Mouse (Mus musculus): ENCODE data around the gene Kctd21. TPM values are rescaled to one million over a fixed set of nuclear protein-coding genes. Genes with fewer than 3 reads are reported as not detected.

Kctd21 gene
- polyA plus RNA-seq, 1 experiment from 2014 or later, result 7.7 TPM

GRCm38 (mm10) chr7:97307546-97307945 lies 24.6 kb upstream of the Kctd21 start:
- peaks cover 81% of the 10 kb centered on the region for H3K36me3 ChIP-seq

DNA sequence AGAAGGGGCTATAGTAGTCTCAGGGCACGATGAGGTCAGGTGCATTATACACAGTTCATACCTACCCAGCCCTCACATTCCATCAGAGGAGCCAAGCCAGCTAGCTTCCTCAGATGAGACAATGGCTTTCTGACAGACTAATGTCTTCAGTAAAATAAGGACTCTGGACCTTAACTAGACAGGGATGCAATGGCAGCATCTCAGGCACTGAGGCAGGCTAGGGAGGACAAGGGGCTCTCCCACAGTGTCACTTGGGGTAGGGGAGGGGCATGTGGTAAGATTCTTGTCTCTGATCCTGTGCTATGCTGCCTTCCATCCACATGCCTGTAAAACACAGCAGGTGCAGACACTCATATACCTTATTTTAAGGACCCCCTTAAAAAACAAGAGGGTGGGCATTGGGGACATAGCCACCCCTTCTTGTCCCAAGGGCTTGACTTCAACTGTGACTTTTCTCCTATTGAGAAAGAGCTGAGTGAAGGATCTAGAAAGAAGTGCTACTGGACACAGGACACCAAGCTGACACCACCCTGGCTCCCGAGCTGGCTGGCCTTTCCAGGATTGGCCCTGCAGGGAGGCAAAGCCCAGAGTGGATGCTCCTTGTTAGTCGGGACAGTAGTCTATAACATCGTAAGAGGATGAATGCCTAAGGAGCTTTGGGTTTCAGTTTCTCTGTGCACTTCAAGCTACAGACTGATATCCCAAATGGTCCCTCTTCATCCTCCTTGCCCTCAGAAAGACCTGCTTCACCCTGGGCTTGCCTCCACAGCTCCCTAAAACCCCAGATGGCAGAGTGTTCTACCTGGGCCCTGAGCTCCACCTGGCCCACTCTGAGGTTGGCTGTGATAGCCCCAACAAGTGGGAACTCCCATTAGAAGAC lies 22.4 kb upstream of the Kctd21 start:
- H3K9ac ChIP-seq, result no peak overlapping the region
- H3K9me3 ChIP-seq (replicated peaks), result no peaks in the 10 kb centered on the region
- no peaks in the 10 kb centered on the region for H3K4me1 ChIP-seq
- H3K36me3 ChIP-seq, result peaks cover 70% of the 10 kb centered on the region
- no peak for ATAC-seq (ENCODE audit: low FRiP score)
- no peak overlapping the region for H3K27ac ChIP-seq
- no peak overlapping the region for H3K4me3 ChIP-seq
- 91% methylated on average over 4 of the region's 4 CpGs for WGBS
- no peak overlapping the region for H3K4me2 ChIP-seq (replicated peaks)
- H3K27me3 ChIP-seq, result no peaks in the 10 kb centered on the region

More at GRCm38 (mm10) chr7:97307546-97307945, 24.6 kb upstream of the Kctd21 start:
- Histone ChIP-seq H3K27me3 (no peaks in the 10 kb centered on the region), H3K4me2 (replicated peaks) (no peak overlapping the region), H3K9me3 (replicated peaks) (no peaks in the 10 kb centered on the region), H3K4me1 (no peaks in the 10 kb centered on the region), H3K4me3 (no peak overlapping the region), H3K27ac (no peak overlapping the region), H3K9ac (no peak overlapping the region)
- WGBS, result 86% methylated on average over 1 of the region's 1 CpGs
- ATAC-seq (ENCODE audit: low FRiP score), result no peak

GRCm38 (mm10) chr7:97310341-97310635 lies 21.8 kb upstream of the Kctd21 start:
- Histone ChIP-seq H3K4me3 (no peak overlapping the region), H3K4me2 (replicated peaks) (no peak overlapping the region), H3K27me3 (no peaks in the 10 kb centered on the region), H3K36me3 (peaks cover 64% of the 10 kb centered on the region), H3K27ac (no peak overlapping the region), H3K9me3 (replicated peaks) (no peaks in the 10 kb centered on the region), H3K4me1 (no peaks in the 10 kb centered on the region), H3K9ac (no peak overlapping the region)
- 96% methylated on average over 3 of the region's 3 CpGs for WGBS
- no peak for ATAC-seq (ENCODE audit: low FRiP score)

GRCm38 (mm10) chr7:97311620-97312019 lies 20.5 kb upstream of the Kctd21 start:
- ATAC-seq (ENCODE audit: low FRiP score), result no peak
- Histone ChIP-seq H3K4me3 (no peak overlapping the region), H3K4me2 (replicated peaks) (no peak overlapping the region), H3K27me3 (no peaks in the 10 kb centered on the region), H3K9me3 (replicated peaks) (no peaks in the 10 kb centered on the region), H3K36me3 (peaks cover 54% of the 10 kb centered on the region), H3K27ac (no peak overlapping the region), H3K4me1 (no peaks in the 10 kb centered on the region), H3K9ac (no peak overlapping the region)
- 93% methylated on average over 14 of the region's 14 CpGs for WGBS

DNA sequence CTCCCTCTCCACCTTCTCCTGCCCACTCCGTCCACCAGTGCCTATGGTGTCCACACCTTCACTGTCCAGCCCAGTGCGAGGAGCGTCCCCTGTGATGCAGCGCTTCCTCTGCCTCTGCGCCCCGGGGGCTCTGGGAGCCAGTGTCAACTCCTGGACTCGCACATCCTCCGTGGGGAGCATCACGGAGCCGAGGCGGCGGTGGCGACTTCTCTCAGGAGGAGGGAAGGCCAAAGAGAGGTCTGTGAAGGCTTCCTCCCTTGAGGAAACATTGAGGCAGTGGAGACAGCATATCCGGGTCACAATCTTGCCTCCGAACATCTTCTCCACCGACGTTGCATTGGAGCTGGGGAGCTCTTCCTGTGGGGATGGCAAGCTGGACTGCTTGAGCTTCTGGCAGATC lies 19.9 kb upstream of the Kctd21 start:
- no peak for ATAC-seq (ENCODE audit: low FRiP score)
- 92% methylated on average over 17 of the region's 17 CpGs for WGBS
- Histone ChIP-seq H3K4me1 (no peaks in the 10 kb centered on the region), H3K27ac (no peak overlapping the region), H3K9ac (no peak overlapping the region), H3K27me3 (no peaks in the 10 kb centered on the region), H3K4me2 (replicated peaks) (no peak overlapping the region), H3K36me3 (peaks cover 52% of the 10 kb centered on the region), H3K4me3 (no peak overlapping the region), H3K9me3 (replicated peaks) (no peaks in the 10 kb centered on the region)

- peaks cover 52% of the 10 kb centered on the region for H3K36me3 ChIP-seq
- no peaks in the 10 kb centered on the region for H3K4me1 ChIP-seq
- no peak overlapping the region for H3K4me2 ChIP-seq (replicated peaks)
- no peak overlapping the region for H3K4me3 ChIP-seq
- H3K27ac ChIP-seq, result no peak overlapping the region
- H3K9ac ChIP-seq, result no peak overlapping the region
- H3K9me3 ChIP-seq (replicated peaks), result no peaks in the 10 kb centered on the region
- no peak for ATAC-seq (ENCODE audit: low FRiP score)
- no peaks in the 10 kb centered on the region for H3K27me3 ChIP-seq
- 92% methylated on average over 6 of the region's 6 CpGs for WGBS
Observed at GRCm38 (mm10) chr7:97312856-97313255, 19.3 kb upstream of the Kctd21 start.

GRCm38 (mm10) chr7:97313364-97313995 lies 18.6 kb upstream of the Kctd21 start:
- no peak overlapping the region for H3K9ac ChIP-seq

GRCm38 (mm10) chr7:97314646-97315045 lies 17.5 kb upstream of the Kctd21 start:
- no peaks in the 10 kb centered on the region for H3K27me3 ChIP-seq
- no peaks in the 10 kb centered on the region for H3K9me3 ChIP-seq (replicated peaks)
- WGBS, result 86% methylated on average over 5 of the region's 5 CpGs
- H3K4me2 ChIP-seq (replicated peaks), result no peak overlapping the region
- H3K4me3 ChIP-seq, result no peak overlapping the region
- no peak for ATAC-seq (ENCODE audit: low FRiP score)
- peaks cover 39% of the 10 kb centered on the region for H3K36me3 ChIP-seq
- no peak overlapping the region for H3K9ac ChIP-seq
- H3K27ac ChIP-seq, result no peak overlapping the region
- H3K4me1 ChIP-seq, result no peaks in the 10 kb centered on the region

More at GRCm38 (mm10) chr7:97313364-97313995, 18.6 kb upstream of the Kctd21 start:
- Histone ChIP-seq H3K27me3 (no peaks in the 10 kb centered on the region), H3K9me3 (replicated peaks) (no peaks in the 10 kb centered on the region), H3K27ac (no peak overlapping the region), H3K4me2 (replicated peaks) (no peak overlapping the region), H3K36me3 (peaks cover 46% of the 10 kb centered on the region), H3K4me3 (no peak overlapping the region), H3K4me1 (no peaks in the 10 kb centered on the region)
- ATAC-seq (ENCODE audit: low FRiP score), result no peak
- WGBS, result 81% methylated on average over 7 of the region's 7 CpGs

DNA sequence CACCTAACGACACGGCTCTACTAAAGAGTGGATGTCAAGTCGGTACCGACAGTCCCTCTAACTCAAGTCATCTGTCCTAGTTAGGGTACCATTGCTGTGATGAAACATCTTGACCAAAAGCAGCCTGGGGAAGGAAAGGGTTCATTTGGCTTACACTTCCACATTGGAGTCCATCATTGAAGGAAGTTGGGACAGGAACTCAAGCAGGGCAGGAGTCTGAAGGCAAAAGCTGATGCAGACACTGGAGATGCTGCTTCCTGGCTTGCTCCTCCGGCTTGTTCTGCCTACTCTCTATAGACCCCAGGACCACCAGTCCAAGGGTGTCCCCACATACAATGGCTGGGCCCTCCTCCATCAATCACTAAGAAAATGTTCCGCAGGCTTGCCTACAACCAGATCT lies 16.5 kb upstream of the Kctd21 start:
- 86% methylated on average over 6 of the region's 6 CpGs for WGBS
- H3K9ac ChIP-seq, result no peak overlapping the region
- no peak for ATAC-seq (ENCODE audit: low FRiP score)
- no peak overlapping the region for H3K27ac ChIP-seq
- H3K4me3 ChIP-seq, result no peak overlapping the region
- no peaks in the 10 kb centered on the region for H3K4me1 ChIP-seq
- no peaks in the 10 kb centered on the region for H3K9me3 ChIP-seq (replicated peaks)
- no peak overlapping the region for H3K4me2 ChIP-seq (replicated peaks)
- H3K36me3 ChIP-seq, result peaks cover 33% of the 10 kb centered on the region
- H3K27me3 ChIP-seq, result no peaks in the 10 kb centered on the region

DNA sequence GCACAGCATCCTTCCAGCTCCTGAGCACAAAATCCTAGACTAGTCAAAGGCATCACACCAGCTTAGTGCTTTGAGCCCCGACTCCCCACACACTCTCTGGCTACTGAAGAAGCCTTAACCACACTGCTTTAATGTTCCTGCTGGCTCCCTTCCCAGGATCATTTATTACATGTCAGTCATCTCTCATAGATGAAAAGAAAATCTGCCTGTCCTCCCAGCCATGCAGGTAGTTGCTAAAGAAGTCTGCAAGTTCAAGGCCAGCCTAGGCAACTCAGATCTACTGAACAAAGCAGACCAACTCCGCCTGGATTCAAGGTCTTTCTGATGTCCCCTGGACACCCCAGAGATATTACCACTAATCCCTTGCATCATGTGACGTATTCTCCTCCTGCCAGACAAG lies 14.4 kb upstream of the Kctd21 start:
- no peaks in the 10 kb centered on the region for H3K9me3 ChIP-seq (replicated peaks)
- no peaks in the 10 kb centered on the region for H3K4me1 ChIP-seq
- no peak overlapping the region for H3K4me3 ChIP-seq
- 82% methylated on average over 3 of the region's 3 CpGs for WGBS
- H3K36me3 ChIP-seq, result peaks cover 24% of the 10 kb centered on the region; the same call in 1 of the 2 replicates
- H3K27ac ChIP-seq, result no peak overlapping the region
- no peak overlapping the region for H3K4me2 ChIP-seq (replicated peaks)
- no peak for ATAC-seq (ENCODE audit: low FRiP score)
- no peak overlapping the region for H3K9ac ChIP-seq
- no peaks in the 10 kb centered on the region for H3K27me3 ChIP-seq

GRCm38 (mm10) chr7:97324342-97324741 lies 7.8 kb upstream of the Kctd21 start:
- peaks cover 16% of the 10 kb centered on the region; the same call in 1 of the 2 replicates for H3K36me3 ChIP-seq
- no peak overlapping the region for H3K4me2 ChIP-seq (replicated peaks)
- ATAC-seq (ENCODE audit: low FRiP score), result no peak
- H3K4me1 ChIP-seq, result peaks cover 15% of the 10 kb centered on the region
- 90% methylated on average over 8 of the region's 8 CpGs for WGBS
- no peak overlapping the region for H3K9ac ChIP-seq
- H3K27ac ChIP-seq, result no peak overlapping the region
- H3K9me3 ChIP-seq (replicated peaks), result no peaks in the 10 kb centered on the region
- H3K27me3 ChIP-seq, result peaks cover 39% of the 10 kb centered on the region
- no peak overlapping the region for H3K4me3 ChIP-seq

GRCm38 (mm10) chr7:97325156-97325985 lies 6.8 kb upstream of the Kctd21 start:
- 11% methylated on average over 96 of the region's 96 CpGs for WGBS
- H3K4me2 ChIP-seq (replicated peaks), result peak overlapping the region; percentile 57
- peak; percentile 60 for ATAC-seq (ENCODE audit: low FRiP score)
- H3K4me1 ChIP-seq, result peaks cover 21% of the 10 kb centered on the region
- H3K36me3 ChIP-seq, result peaks cover 8% of the 10 kb centered on the region; the same call in 1 of the 2 replicates
- H3K4me3 ChIP-seq, result peak overlapping the region; percentile 36
- no peak overlapping the region for H3K27ac ChIP-seq
- no peak overlapping the region for H3K9ac ChIP-seq
- no peaks in the 10 kb centered on the region for H3K9me3 ChIP-seq (replicated peaks)
- H3K27me3 ChIP-seq, result peaks cover 39% of the 10 kb centered on the region
